Mouse (Mus musculus) embryonic fibroblast, embryonic 13.5 days (primary cell): Measurements from ENCODE around the gene BC016579.

Experiments
- CTCF ChIP-seq: IDR thresholded peaks from 2 replicates; pipeline ENCODE4 v1.5.1; 2011; ENCODE audit warnings: mild to moderate bottlenecking, control low read depth, low read length, moderate library complexity, borderline replicate concordance; ENCODE audit not compliant: insufficient read depth
- POLR2A ChIP-seq: IDR thresholded peaks from 2 replicates; pipeline ENCODE4 v1.6.1; 2011; ENCODE audit warnings: low read depth, mild to moderate bottlenecking, control low read depth, low read length, moderate library complexity

- TF ChIP-seq CTCF (no peak), POLR2A (no peak)
Measured at GRCm38 (mm10) chr16:45643944-45644343, 9.9 kb downstream of the BC016579 start.
